Mouse (Mus musculus) layer of hippocampus, adult 18-20 months (tissue): Measurements from ENCODE around the gene Dapp1. TPM values are rescaled to one million over a fixed set of nuclear protein-coding genes. Genes with fewer than 3 reads are reported as not detected.
"Not testable (repeated sequence)": the region's sequence is repeated elsewhere in the genome, so short reads cannot be mapped to it uniquely, and the experiment has no call there.

ENCODE experiments used
- DNase-seq, 2 experiments: peaks; one replicate each; pipeline ENCODE4 v3.0.0; 2022; ENCODE audit warnings: low spot score in 2 of 2
- total RNA-seq, 2 experiments: library from RNA; stranded (reverse); gene quantifications; 2 replicates each; pipeline ENCODE4 v1.2.3; 2021

Dapp1 gene
- total RNA-seq, 2 experiments from 2014 or later = 5.0 to 5.1 TPM

- DNase-seq = peak; percentile 63 to 91
Observed at GRCm38 (mm10) chr3:137991183-137991582, 9.8 kb upstream of the Dapp1 start.

- no peak for DNase-seq
Observed at GRCm38 (mm10) chr3:137989405-137989804, 8.1 kb upstream of the Dapp1 start.

GRCm38 (mm10) chr3:137980435-137981381, 637 bp downstream of the Dapp1 start:
- DNase-seq = no peak

DNA sequence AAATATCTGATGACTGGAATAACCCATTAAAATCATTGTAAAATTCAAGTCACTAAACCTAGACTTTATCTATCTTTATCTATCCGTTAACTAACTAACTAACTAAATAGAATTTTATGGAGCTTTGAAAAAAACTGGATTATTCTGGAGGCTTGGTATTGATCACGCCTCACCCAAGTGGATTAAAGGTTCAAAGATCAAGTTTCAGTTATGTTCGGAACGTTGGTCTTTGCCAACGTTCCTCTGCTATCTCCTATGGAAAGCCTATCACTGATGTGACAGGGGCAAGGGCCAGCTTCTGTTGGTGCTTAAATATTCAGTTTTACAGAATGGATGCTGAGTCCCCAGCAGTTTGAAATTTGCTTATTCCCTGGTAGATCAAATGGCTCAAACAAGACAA, 3.1 kb downstream of the Dapp1 start:
- DNase-seq = no peak

GRCm38 (mm10) chr3:137977629-137978041, 3.7 kb downstream of the Dapp1 start:
- peak in 1 of 2 experiments; percentile 38 for DNase-seq

- DNase-seq = peak in 1 of 2 experiments; percentile 21
Observed at GRCm38 (mm10) chr3:137976943-137977628, 4.3 kb downstream of the Dapp1 start.

DNA sequence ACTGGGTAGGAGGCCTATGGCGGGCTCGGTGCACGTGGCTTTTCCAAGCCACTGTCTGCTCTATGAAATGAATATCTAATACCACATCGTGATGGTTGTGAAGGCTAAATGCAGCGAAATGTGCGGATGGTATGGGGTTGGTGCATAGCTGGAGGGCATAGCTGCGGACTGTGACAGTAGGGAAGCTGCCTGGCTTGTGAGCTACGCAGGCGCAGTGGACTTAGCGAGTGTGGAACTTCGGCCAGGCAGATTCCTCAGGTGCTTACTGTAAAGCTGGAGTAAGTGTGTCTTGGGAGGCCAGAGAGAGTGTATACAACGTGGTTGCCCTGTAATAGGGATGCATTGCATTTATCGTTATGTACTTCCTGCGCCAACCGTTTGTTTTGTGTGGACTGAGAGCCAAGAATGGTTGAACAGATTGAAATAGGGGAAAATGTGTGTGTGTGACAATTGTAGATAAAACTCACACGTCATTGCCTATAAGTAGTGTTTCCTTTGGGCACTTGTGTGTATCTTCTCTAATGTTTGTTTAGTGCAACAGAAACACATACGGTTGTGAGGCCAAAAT, 5.4 kb downstream of the Dapp1 start:
- no peak for DNase-seq

GRCm38 (mm10) chr3:137975435-137975834, 5.9 kb downstream of the Dapp1 start:
- no peak for DNase-seq

DNA sequence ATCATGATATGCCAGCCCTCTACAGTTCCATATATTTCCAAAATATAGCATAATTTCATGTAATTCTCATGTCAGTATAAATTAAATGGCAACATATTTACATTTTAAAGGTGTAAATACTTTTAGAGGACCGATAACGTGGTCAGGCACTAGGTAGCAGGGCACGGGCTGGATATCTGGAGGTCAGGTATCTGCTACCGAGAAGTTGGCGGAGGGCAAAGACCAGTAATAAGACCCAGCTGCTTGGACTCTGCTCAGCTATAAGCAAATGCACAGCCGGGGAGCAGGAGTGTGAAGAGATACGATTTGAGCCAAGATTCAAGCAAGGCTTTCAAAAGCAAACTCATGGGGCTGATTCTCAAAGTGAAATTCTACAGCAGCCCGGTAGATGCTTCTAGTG, 7.0 kb downstream of the Dapp1 start:
- DNase-seq = no peak

- no peak for DNase-seq
Observed at GRCm38 (mm10) chr3:137972989-137973388, 8.4 kb downstream of the Dapp1 start.

GRCm38 (mm10) chr3:137972224-137972623, 9.1 kb downstream of the Dapp1 start:
- DNase-seq = no peak

- DNase-seq = no peak
Observed at GRCm38 (mm10) chr3:137969951-137970350, 11.4 kb downstream of the Dapp1 start.

- DNase-seq = no peak
Observed at GRCm38 (mm10) chr3:137968820-137969486, 12.4 kb downstream of the Dapp1 start.

- no peak for DNase-seq
Observed at GRCm38 (mm10) chr3:137968105-137968819, 13.1 kb downstream of the Dapp1 start.

DNA sequence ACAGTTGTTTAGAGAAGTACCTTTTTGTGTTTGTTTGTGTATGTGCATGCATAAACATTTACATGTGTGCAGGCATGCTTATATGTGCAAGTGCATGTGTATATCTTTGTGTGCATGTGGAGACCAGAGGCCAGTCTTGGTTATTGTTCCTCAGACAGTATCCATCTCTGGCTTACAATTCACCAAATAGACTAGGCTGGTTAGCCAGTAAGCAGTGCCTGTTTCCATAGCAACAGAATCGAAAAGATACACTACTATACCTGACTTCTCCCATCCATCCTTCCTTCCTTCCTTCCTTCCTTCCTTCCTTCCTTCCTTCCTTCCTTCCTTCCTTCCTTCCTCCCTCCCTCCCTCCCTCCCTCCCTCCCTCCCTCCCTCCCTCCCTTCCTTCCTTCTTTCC, 17.3 kb downstream of the Dapp1 start:
- not testable (repeated sequence) for DNase-seq

DNA sequence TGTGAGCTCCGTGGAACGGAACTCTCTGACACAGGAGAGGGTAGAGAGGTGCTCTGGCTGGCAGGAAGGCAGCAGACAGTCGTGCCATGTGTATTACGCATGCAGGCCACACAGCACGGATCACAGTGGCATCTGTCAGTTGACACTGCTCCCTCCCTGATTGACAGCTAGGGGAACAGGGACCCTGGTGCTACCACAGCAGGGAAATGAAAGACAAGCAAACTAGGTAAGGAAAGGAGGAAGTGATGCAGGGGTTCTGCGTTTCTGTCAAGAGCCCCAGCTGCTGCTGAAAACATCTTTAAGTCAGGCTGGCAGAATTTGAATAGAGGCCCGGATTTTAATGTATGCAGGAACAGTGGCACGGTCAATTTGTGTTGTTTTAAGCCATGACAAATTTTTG, 17.8 kb downstream of the Dapp1 start:
- no peak for DNase-seq

DNA sequence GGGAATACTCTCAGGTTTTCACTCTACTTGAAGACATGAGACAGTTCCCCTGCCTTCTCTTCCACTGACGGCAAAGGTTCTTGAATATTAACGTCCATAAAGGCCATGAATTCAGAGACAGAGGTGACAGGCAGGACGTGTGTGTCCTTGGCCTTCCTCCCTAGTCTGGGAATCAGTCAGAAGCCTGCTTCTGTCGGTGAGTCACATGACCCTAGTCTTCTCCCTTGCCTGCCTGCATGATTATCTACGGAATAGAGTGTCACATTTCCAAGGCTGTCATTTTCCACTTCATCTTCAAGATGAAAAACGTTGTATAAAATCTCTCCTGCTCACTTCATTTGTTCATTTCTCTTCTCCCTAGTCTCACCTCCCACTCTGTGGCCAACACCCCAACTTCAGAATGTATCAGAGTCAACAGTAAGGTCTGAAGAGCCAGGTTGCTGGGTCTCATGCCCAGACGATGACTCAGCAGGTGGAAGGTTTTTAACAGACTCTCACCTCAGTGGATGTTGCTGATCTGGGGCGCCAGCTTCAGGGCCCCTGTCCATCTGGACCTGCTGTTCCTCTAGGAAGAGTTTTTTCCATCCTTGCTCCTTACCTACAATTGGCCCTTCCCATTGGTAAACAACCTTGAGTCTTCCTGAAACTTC, 19.5 kb downstream of the Dapp1 start:
- no peak for DNase-seq

GRCm38 (mm10) chr3:137959456-137959855, 21.9 kb downstream of the Dapp1 start:
- peak in 1 of 2 experiments; percentile 42 for DNase-seq

GRCm38 (mm10) chr3:137958352-137958751, 23.0 kb downstream of the Dapp1 start:
- no peak for DNase-seq

DNA sequence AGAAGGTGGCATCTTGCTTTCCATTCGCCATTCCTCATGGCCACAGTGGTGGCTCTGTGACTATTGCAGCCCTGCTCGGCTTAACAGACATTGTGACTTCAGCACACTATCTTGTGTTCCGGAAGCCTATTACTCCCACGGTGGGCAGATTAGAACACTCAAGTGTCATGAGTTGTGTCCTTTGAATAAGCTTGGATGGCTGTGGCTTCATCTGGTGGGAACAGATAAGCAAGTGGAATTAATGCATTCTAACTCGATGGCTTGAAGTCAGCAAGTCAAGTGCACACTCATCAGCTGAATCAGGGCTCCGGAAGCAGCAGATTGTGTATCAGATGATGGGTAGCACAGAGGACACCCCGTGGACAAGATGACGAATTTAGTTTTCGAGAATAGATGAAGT, 23.5 kb downstream of the Dapp1 start:
- no peak for DNase-seq
